Mouse (Mus musculus): ENCODE measurements around the gene Col7a1.

Col7a1 gene

GRCm38 (mm10) chr9:108953081-108953636, at the start of gene Col7a1:
Gene Col7a1 (plus strand): TSS chr9:108953586.
- no peak for DNase-seq (ENCODE audit: low spot score in 2 of 2)

- no peak for DNase-seq (ENCODE audit: low spot score in 2 of 2)
Measured at GRCm38 (mm10) chr9:108912308-108912707, 41.1 kb upstream of the Col7a1 start.

- DNase-seq (ENCODE audit: low spot score in 2 of 2), result no peak
Measured at GRCm38 (mm10) chr9:108913161-108913560, 40.2 kb upstream of the Col7a1 start.

- no peak for DNase-seq (ENCODE audit: low spot score in 2 of 2)
Measured at GRCm38 (mm10) chr9:108913621-108914020, 39.8 kb upstream of the Col7a1 start.

GRCm38 (mm10) chr9:108914491-108914890, 38.9 kb upstream of the Col7a1 start, which contains the start of gene Tmem89:
Gene Tmem89 (plus strand): TSS chr9:108914619.
- peak; percentile 84 to 88 for DNase-seq (ENCODE audit: low spot score in 2 of 2)

- no peak for DNase-seq (ENCODE audit: low spot score in 2 of 2)
Measured at GRCm38 (mm10) chr9:108925897-108926296, 27.5 kb upstream of the Col7a1 start.

GRCm38 (mm10) chr9:108928424-108928823, 25.0 kb upstream of the Col7a1 start:
- no peak for DNase-seq (ENCODE audit: low spot score in 2 of 2)

- DNase-seq (ENCODE audit: low spot score in 2 of 2), result no peak
Measured at GRCm38 (mm10) chr9:108935991-108936390, 17.4 kb upstream of the Col7a1 start.

- DNase-seq (ENCODE audit: low spot score in 2 of 2), result peak; percentile 97 to 98
Measured at GRCm38 (mm10) chr9:108936418-108937364, 16.7 kb upstream of the Col7a1 start, which contains the start of gene Uqcrc1. Gene Uqcrc1 (plus strand): TSS chr9:108936633.

- DNase-seq (ENCODE audit: low spot score in 2 of 2), result no peak
Measured at GRCm38 (mm10) chr9:108945111-108945510, 8.3 kb upstream of the Col7a1 start.

GRCm38 (mm10) chr9:108945608-108946007, 7.8 kb upstream of the Col7a1 start:
- DNase-seq (ENCODE audit: low spot score in 2 of 2), result no peak

- no peak for DNase-seq (ENCODE audit: low spot score in 2 of 2)
Measured at GRCm38 (mm10) chr9:108949231-108949966, 4.0 kb upstream of the Col7a1 start.

GRCm38 (mm10) chr9:108949967-108950728, 3.2 kb upstream of the Col7a1 start:
- DNase-seq (ENCODE audit: low spot score in 2 of 2), result no peak

- no peak for DNase-seq (ENCODE audit: low spot score in 2 of 2)
Measured at GRCm38 (mm10) chr9:108955241-108955640, 1.9 kb downstream of the Col7a1 start.

GRCm38 (mm10) chr9:108955846-108956245, 2.5 kb downstream of the Col7a1 start:
- DNase-seq (ENCODE audit: low spot score in 2 of 2), result no peak

- DNase-seq (ENCODE audit: low spot score in 2 of 2), result no peak
Measured at GRCm38 (mm10) chr9:108963577-108963976, 10.2 kb downstream of the Col7a1 start.

- no peak for DNase-seq (ENCODE audit: low spot score in 2 of 2)
Measured at GRCm38 (mm10) chr9:108964338-108964737, 11.0 kb downstream of the Col7a1 start.

- DNase-seq (ENCODE audit: low spot score in 2 of 2), result no peak
Measured at GRCm38 (mm10) chr9:108970623-108971022, 17.2 kb downstream of the Col7a1 start.

GRCm38 (mm10) chr9:108976483-108976882, 23.1 kb downstream of the Col7a1 start:
- DNase-seq (ENCODE audit: low spot score in 2 of 2), result no peak

GRCm38 (mm10) chr9:108977966-108978365, 24.6 kb downstream of the Col7a1 start:
- DNase-seq (ENCODE audit: low spot score in 2 of 2), result no peak

GRCm38 (mm10) chr9:108982498-108982897, 29.1 kb downstream of the Col7a1 start:
- no peak for DNase-seq (ENCODE audit: low spot score in 2 of 2)

Data from right cerebral cortex, postnatal 10 days (tissue).